Mouse (Mus musculus) MEL (cell line): ENCODE measurements around the gene Pou6f1. TPM values are rescaled to one million over a fixed set of nuclear protein-coding genes. Genes with fewer than 3 reads are reported as not detected.
"Not testable (repeated sequence)": the region's sequence is repeated elsewhere in the genome, so short reads cannot be mapped to it uniquely, and the experiment has no call there.

ENCODE experiments used
- DNase-seq: peaks from one replicate; pipeline ENCODE4 v3.0.0; 2011; ENCODE audit warnings: low read depth, low spot score
- H3K27ac ChIP-seq: 2 replicates; pipeline ENCODE4 v1.5.1; 2012; ENCODE audit warnings: low read depth, mild to moderate bottlenecking, control low read depth, low read length, moderate library complexity; ENCODE audit not compliant: control insufficient read depth
- H3K27me3 ChIP-seq, 2 experiments: fragments of 150-350 bp in 1 of 2; sonication (generic) in 1 of 2; 2 replicates each; pipeline ENCODE4 v1.6.1; 2012; ENCODE audit warnings: low read length in 2 of 2, mild to moderate bottlenecking in 2 of 2, improper control_type of control experiment in 1 of 2, moderate library complexity in 1 of 2; ENCODE audit not compliant: insufficient read depth in 2 of 2, control insufficient read depth in 1 of 2
- H3K36me3 ChIP-seq, 2 experiments: 2 replicates each; pipeline ENCODE4 v1.6.1; 2012 to 2014; ENCODE audit warnings: low read length in 2 of 2, improper control_type of control experiment in 1 of 2, inconsistent platforms in 1 of 2, mild to moderate bottlenecking in 1 of 2; ENCODE audit not compliant: insufficient read depth in 2 of 2, control insufficient read depth in 1 of 2
- H3K4me1 ChIP-seq, 2 experiments: fragments of 150-350 bp in 1 of 2; sonication (generic) in 1 of 2; 2 replicates each; pipeline ENCODE4 v1.6.1; 2012; ENCODE audit warnings: low read length in 2 of 2, improper control_type of control experiment in 1 of 2, mild to moderate bottlenecking in 1 of 2; ENCODE audit not compliant: insufficient read depth in 2 of 2, control insufficient read depth in 1 of 2
- H3K4me3 ChIP-seq, 2 experiments: fragments of 150-350 bp in 1 of 2; sonication (generic) in 1 of 2; 2 replicates each; pipeline ENCODE4 v1.5.1; 2012; ENCODE audit warnings: low read depth in 2 of 2, low read length in 2 of 2, mild to moderate bottlenecking in 2 of 2, moderate library complexity in 2 of 2, control low read depth in 1 of 2, improper control_type of control experiment in 1 of 2; ENCODE audit not compliant: control insufficient read depth in 1 of 2, insufficient read depth in 1 of 2
- H3K79me2 ChIP-seq: 2 replicates; pipeline ENCODE4 v1.6.1; 2012; ENCODE audit warnings: mild to moderate bottlenecking, low read length, moderate library complexity; ENCODE audit not compliant: control insufficient read depth, poor library complexity, insufficient read depth
- H3K9ac ChIP-seq: 2 replicates; pipeline ENCODE4 v1.6.1; 2012; ENCODE audit warnings: low read depth, mild to moderate bottlenecking, control low read depth, low read length, moderate library complexity; ENCODE audit not compliant: control insufficient read depth, poor library complexity, severe bottlenecking
- H3K9me3 ChIP-seq: fragments of 150-350 bp; sonication (generic); replicated peaks from 2 replicates; pipeline ENCODE4 v1.6.1; 2012; ENCODE audit warnings: mild to moderate bottlenecking, low read length, improper control_type of control experiment, moderate library complexity; ENCODE audit not compliant: insufficient read depth
- EP300 ChIP-seq, 2 experiments: IDR thresholded peaks; 2 replicates each; pipeline ENCODE4 v1.6.1; 2011; ENCODE audit warnings: improper control_type of control experiment in 2 of 2, low read length in 2 of 2, low read depth in 1 of 2, mild to moderate bottlenecking in 1 of 2
- ETS1 ChIP-seq: IDR thresholded peaks from 2 replicates; pipeline ENCODE4 v1.6.1; 2012; ENCODE audit warnings: low read depth, mild to moderate bottlenecking, inconsistent platforms, low read length, improper control_type of control experiment, moderate library complexity
- GATA1 ChIP-seq: IDR thresholded peaks from 2 replicates; pipeline ENCODE4 v1.6.1; 2011; ENCODE audit warnings: low read depth, low read length, improper control_type of control experiment
- HCFC1 ChIP-seq: IDR thresholded peaks from 2 replicates; pipeline ENCODE4 v1.6.1; 2012; ENCODE audit warnings: low read depth, mild to moderate bottlenecking, inconsistent platforms, low read length, improper control_type of control experiment, moderate library complexity
- MAZ ChIP-seq: IDR thresholded peaks from 2 replicates; pipeline ENCODE4 v1.6.1; 2012; ENCODE audit warnings: low read depth, mild to moderate bottlenecking, inconsistent platforms, low read length, improper control_type of control experiment
- MXI1 ChIP-seq: IDR thresholded peaks from 2 replicates; pipeline ENCODE4 v1.6.1; 2011; ENCODE audit warnings: mild to moderate bottlenecking, low read depth, low read length, improper control_type of control experiment
- MYC ChIP-seq: IDR thresholded peaks from 2 replicates; pipeline ENCODE4 v1.6.1; 2011; ENCODE audit warnings: low read depth, mild to moderate bottlenecking, low read length, improper control_type of control experiment, moderate library complexity
- POLR2A ChIP-seq, 2 experiments: IDR thresholded peaks; 2 replicates each; pipeline ENCODE4 v1.6.1; 2011 to 2012; ENCODE audit warnings: low read length in 2 of 2, mild to moderate bottlenecking in 2 of 2, control low read depth in 1 of 2, improper control_type of control experiment in 1 of 2, low read depth in 1 of 2, moderate library complexity in 1 of 2; ENCODE audit not compliant: control insufficient read depth in 1 of 2, insufficient read depth in 1 of 2, poor library complexity in 1 of 2
- POLR2AphosphoS2 ChIP-seq: IDR thresholded peaks from 2 replicates; pipeline ENCODE4 v1.6.1; 2011; ENCODE audit warnings: low read length, improper control_type of control experiment
- SIN3A ChIP-seq: IDR thresholded peaks from 2 replicates; pipeline ENCODE4 v1.6.1; 2012; ENCODE audit warnings: low read length, improper control_type of control experiment, inconsistent platforms
- SMC3 ChIP-seq: IDR thresholded peaks from 2 replicates; pipeline ENCODE4 v1.6.1; 2011; ENCODE audit warnings: low read depth, low read length, improper control_type of control experiment
- UBTF ChIP-seq: IDR thresholded peaks from 2 replicates; pipeline ENCODE4 v1.6.1; 2012; ENCODE audit warnings: low read depth, mild to moderate bottlenecking, inconsistent platforms, low read length, improper control_type of control experiment, moderate library complexity, borderline replicate concordance; ENCODE audit not compliant: insufficient read depth
- USF1 ChIP-seq: IDR thresholded peaks from 2 replicates; pipeline ENCODE4 v1.6.1; 2014; ENCODE audit warnings: low read depth, mild to moderate bottlenecking, inconsistent platforms, low read length, improper control_type of control experiment, moderate library complexity
- ZMIZ1 ChIP-seq: IDR thresholded peaks from 2 replicates; pipeline ENCODE4 v1.6.1; 2012; ENCODE audit warnings: low read depth, mild to moderate bottlenecking, inconsistent platforms, low read length, improper control_type of control experiment, moderate library complexity
- polyA plus RNA-seq, 2 experiments: library from polyadenylated mRNA; stranded (reverse) in 1 of 2; unstranded in 1 of 2; fragments of >175 nt in 1 of 2; fragments of >200 nt in 1 of 2; gene quantifications; 2 replicates each; pipeline versions ENCODE4 v1.2.1 to v1.2.4; 2012; ENCODE audit warnings: low replicate concordance in 2 of 2, low read depth in 1 of 2; ENCODE audit not compliant: insufficient read length in 2 of 2, insufficient read depth in 1 of 2, missing spikeins in 1 of 2
- total RNA-seq: library from RNA; depleted of rRNA; stranded (reverse); fragments of 300-350 nt; gene quantifications from 2 replicates; pipeline ENCODE4 v1.2.3, GENCODE M21; 2012

Gene Pou6f1
- total and polyA plus RNA-seq, 3 experiments = 0.46 to 2.5 TPM; not detected in 1

DNA sequence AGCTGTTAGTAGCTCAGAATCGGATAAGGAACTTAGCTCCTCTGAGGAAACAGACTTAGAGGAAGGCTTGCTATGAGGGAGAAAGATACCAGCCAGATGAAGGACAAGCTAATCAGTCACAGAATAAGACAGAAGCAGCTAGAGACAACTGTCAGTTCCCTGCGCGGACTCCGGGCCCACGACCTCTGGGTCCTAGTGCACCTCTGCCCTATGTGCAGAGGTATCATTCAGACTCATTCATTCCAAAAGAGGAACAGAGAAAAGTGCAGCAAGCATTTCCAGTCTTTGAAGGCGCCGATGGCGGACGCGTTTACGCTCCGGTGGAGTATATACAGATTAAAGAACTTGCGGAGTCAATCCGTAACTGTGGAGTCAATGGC, 56.1 kb downstream of the Pou6f1 start (continued):
- TF ChIP-seq SIN3A = peak; percentile 92

DNA sequence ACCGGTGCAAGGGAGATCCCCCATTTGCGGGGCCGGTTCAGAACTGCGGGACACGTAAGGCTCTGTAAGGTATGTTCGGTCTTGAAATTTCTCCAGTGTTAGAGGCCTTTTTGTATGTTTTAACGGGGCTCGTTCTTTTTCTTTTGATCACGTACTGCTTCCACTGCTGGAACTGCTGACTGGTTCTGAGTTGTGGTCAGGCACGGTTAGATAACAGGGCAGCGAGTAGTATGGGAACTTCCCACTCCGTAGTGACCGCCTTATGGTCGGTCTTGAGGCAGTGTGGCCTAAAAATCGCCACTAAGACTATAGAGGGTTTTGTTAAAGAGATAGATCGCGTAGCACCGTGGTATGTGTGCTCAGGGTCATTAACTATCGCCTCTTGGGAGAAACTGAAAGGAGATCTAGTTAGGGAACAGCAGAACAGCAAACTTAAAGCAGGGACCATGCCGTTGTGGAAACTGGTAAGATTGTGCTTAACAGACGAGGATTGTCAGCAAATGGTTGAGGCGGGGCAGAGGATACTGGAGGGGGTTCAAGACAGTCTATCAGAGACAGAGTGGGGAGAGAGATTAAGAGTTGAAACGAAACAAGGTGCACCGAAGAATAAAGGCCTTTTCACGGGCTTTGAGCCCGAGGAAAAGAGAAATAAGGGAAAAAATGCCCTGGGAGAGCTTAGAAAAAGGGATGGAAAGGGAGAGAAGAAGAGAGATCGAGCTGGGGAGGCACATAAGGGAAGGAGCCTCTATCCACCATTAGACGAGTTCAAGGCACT, 56.7 kb downstream of the Pou6f1 start:
- not testable (repeated sequence) for H3K9me3 ChIP-seq
- TF ChIP-seq MXI1 (0 out of 2 replicates have a peak, but pooled peaks have one; percentile 23), MYC (0 out of 2 replicates have a peak, but pooled peaks have one; percentile 43), EP300 (IDR thresholded peaks at IDR 0.05; ENCODE audit: low read depth in 1 of 2, low read length in 2 of 2) (peak in 1 of 2 experiments; percentile 11; a peak in 1 of 4 replicates), POLR2A (IDR thresholded peaks at IDR 0.05; ENCODE audit: control insufficient read depth in 1 of 2, insufficient read depth in 1 of 2, low read depth in 1 of 2, low read length in 2 of 2, poor library complexity in 1 of 2) (peak in 1 of 2 experiments; percentile 67; a peak in 2 of 4 replicates), ZMIZ1 (peak; percentile 58; the same call in 1 of the 2 replicates), POLR2AphosphoS2 (peak; percentile 71; the same call in 1 of the 2 replicates), MAZ (0 out of 2 replicates have a peak, but pooled peaks have one; percentile 33), GATA1 (peak; percentile 47; the same call in 1 of the 2 replicates)
- TF ChIP-seq, all 39 proteins: peak for 8; not testable (repeated sequence) for 31
- H3K4me3 ChIP-seq = peak overlapping the region; percentile 58 to 68

GRCm38 (mm10) chr15:100541426-100541825, 58.4 kb downstream of the Pou6f1 start:
- Histone ChIP-seq H3K27ac (peak overlapping the region; percentile 6; the same call in 1 of the 2 replicates), H3K4me3 (no peak overlapping the region)
- TF ChIP-seq USF1 (no peak), ETS1 (no peak), SIN3A (no peak), HCFC1 (no peak), SMC3 (no peak), UBTF (no peak)
- TF ChIP-seq, all 39 proteins: peak for 0
- Histone ChIP-seq H3K36me3 (peaks cover 2 to 24% of the 10 kb centered on the region in 2 experiments; a peak in 2 of 4 replicates), H3K9me3 (no peaks in the 10 kb centered on the region), H3K79me2 (peaks cover 7% of the 10 kb centered on the region; the same call in 1 of the 2 replicates), H3K9ac (no peak overlapping the region), H3K4me1 (peaks cover 16 to 28% of the 10 kb centered on the region in 2 experiments), H3K27me3 (no peaks in the 10 kb centered on the region)
- DNase-seq = peak; percentile 42

More for the DNA sequence above, 56.7 kb downstream of the Pou6f1 start:
- Histone ChIP-seq H3K36me3 (peaks cover 0 to 24% of the 10 kb centered on the region in 2 experiments; a peak in 2 of 4 replicates), H3K9ac (peak overlapping the region; percentile 78), H3K27ac (peak overlapping the region; percentile 99), H3K4me1 (peaks cover 16 to 28% of the 10 kb centered on the region in 2 experiments)
- H3K27me3 ChIP-seq, H3K79me2 ChIP-seq: not testable (repeated sequence)
- DNase-seq = peak; percentile 73

DNA sequence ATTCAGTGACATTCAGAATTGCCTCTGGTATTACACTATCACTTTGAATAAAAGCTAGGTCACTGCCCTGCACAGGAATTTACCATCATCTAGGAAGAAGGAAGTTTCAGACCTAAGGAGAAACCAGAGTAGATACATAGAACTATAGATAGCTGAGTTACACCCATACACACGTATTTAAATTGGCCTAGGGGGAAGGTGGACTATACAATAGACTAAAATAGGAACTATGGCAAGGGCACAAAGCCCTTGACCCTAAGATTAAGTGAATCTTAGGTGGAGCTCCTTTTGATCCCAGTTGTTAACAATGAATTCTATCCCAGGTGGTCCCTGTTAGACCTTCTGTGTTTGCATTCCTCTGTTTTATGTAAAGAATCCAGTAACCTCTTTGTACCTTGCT, 58.8 kb downstream of the Pou6f1 start:
- not testable (repeated sequence) for H3K9me3 ChIP-seq, H3K27me3 ChIP-seq, H3K9ac ChIP-seq, H3K4me3 ChIP-seq, H3K79me2 ChIP-seq
- Histone ChIP-seq H3K4me1 (peaks cover 16 to 28% of the 10 kb centered on the region in 2 experiments), H3K27ac (peak overlapping the region; percentile 26; the same call in 1 of the 2 replicates), H3K36me3 (peaks cover 2 to 24% of the 10 kb centered on the region in 2 experiments; a peak in 2 of 4 replicates)
- peak; percentile 49 for DNase-seq
